9 mouse cellular contexts compared by ENCODE assay signal in genomic region chr8:105959350-105959749, GRCm38 (mm10). TPM values are rescaled to one million over a fixed set of nuclear protein-coding genes. Genes with fewer than 3 reads are reported as not detected.
DNase-seq lines count a peak whose midpoint lies in the region; ATAC-seq and TF ChIP-seq lines count a peak whose summit lies in the region.
"Had no signal": no experiment of that assay in that cellular context is flagged by ENCODE, and none has a peak within 500 bp of the region (broad histone marks: within the 10 kb centered on the region; RNA-seq: fewer than 3 reads in every experiment).

No protein-coding gene starts in this region.

- 61% methylated on average over 7 of the region's 7 CpGs for WGBS in lung, postnatal 0 days
- WGBS in forebrain, embryonic 16.5 days = 74% methylated on average over 7 of the region's 7 CpGs

- H3K4me2 ChIP-seq in lung, postnatal 0 days (replicated peaks; ENCODE audit: low read depth, low read length) = no peak overlapping the region
- H3K4me2 ChIP-seq in forebrain, embryonic 16.5 days (ENCODE audit: low read length) = no peak overlapping the region
- H3K4me2 ChIP-seq: liver, embryonic 13.5 days had no signal

- no peak overlapping the region for H3K4me3 ChIP-seq in lung, postnatal 0 days (ENCODE audit: low read depth, low read length)
- no peak overlapping the region for H3K4me3 ChIP-seq in forebrain, embryonic 16.5 days (replicated peaks; ENCODE audit: low read length)
- H3K4me3 ChIP-seq: liver, embryonic 13.5 days had no signal

- H3K9me3 ChIP-seq in lung, postnatal 0 days (ENCODE audit: low read length) = no peaks in the 10 kb centered on the region
- H3K9me3 ChIP-seq in forebrain, embryonic 16.5 days (ENCODE audit: control insufficient read depth, low read length) = no peaks in the 10 kb centered on the region
- H3K9me3 ChIP-seq: liver, embryonic 13.5 days had no signal

- H3K9ac ChIP-seq in lung, postnatal 0 days (replicated peaks; ENCODE audit: low read depth) = no peak overlapping the region
- no peak overlapping the region for H3K9ac ChIP-seq in forebrain, embryonic 16.5 days (replicated peaks; ENCODE audit: low read depth, low read length)
- H3K9ac ChIP-seq: liver, embryonic 13.5 days had no signal

- peaks cover 5% of the 10 kb centered on the region; the same call in 1 of the 2 replicates for H3K36me3 ChIP-seq in lung, postnatal 0 days (ENCODE audit: insufficient read depth, low read length)
- H3K36me3 ChIP-seq in forebrain, embryonic 16.5 days (ENCODE audit: control insufficient read depth, insufficient read depth) = no peaks in the 10 kb centered on the region

- no peaks in the 10 kb centered on the region for H3K27me3 ChIP-seq in lung, postnatal 0 days (replicated peaks; ENCODE audit: insufficient read depth, low read length)
- H3K27me3 ChIP-seq in forebrain, embryonic 16.5 days (replicated peaks; ENCODE audit: control insufficient read depth, insufficient read depth, low read length) = no peaks in the 10 kb centered on the region
- H3K27me3 ChIP-seq: liver, embryonic 13.5 days had no signal

- H3K4me1 ChIP-seq in lung, postnatal 0 days (ENCODE audit: insufficient read depth, low read depth, low read length) = no peaks in the 10 kb centered on the region; the same call in 1 of the 2 replicates
- H3K4me1 ChIP-seq in forebrain, embryonic 16.5 days (replicated peaks; ENCODE audit: control insufficient read depth, insufficient read depth, low read length) = no peaks in the 10 kb centered on the region

- no peak for TF ChIP-seq CTCF in lung, postnatal 0 days (IDR thresholded peaks at IDR 0.05)

- no peak for TF ChIP-seq EP300 in lung, postnatal 0 days (IDR thresholded peaks at IDR 0.05)

- peak; percentile 36 for DNase-seq in ovary, adult 18-20 months (ENCODE audit: low spot score)
- no peak for DNase-seq in ovary, postnatal 10 days (ENCODE audit: low spot score)
- DNase-seq in gastrocnemius, postnatal 36 days = peak; percentile 77
- peak; percentile 42 for DNase-seq in lung, postnatal 0 days (ENCODE audit: low spot score)
- DNase-seq in embryo, embryonic 10 days (ENCODE audit: low spot score) = no peak
- DNase-seq: liver, embryonic 13.5 days; right cerebral cortex, postnatal 14 days had no signal

- intact Hi-C loops in gastrocnemius, postnatal 36 days (cut with DNase I) = no loop called here

- no peak overlapping the region for H3K27ac ChIP-seq in lung, postnatal 0 days (ENCODE audit: low read length)
- H3K27ac ChIP-seq in forebrain, embryonic 16.5 days (ENCODE audit: low read length) = no peak overlapping the region
- H3K27ac ChIP-seq: liver, embryonic 13.5 days had no signal

- peak; percentile 57; the same call in 1 of the 2 replicates for ATAC-seq in lung, postnatal 0 days
- no peak for ATAC-seq in forebrain, embryonic 16.5 days
- ATAC-seq in CD4-positive, CD25-positive, alpha-beta regulatory T cell, adult 4 months = no peak

RNA-seq across cellular contexts. Expression of gene Slc12a4, which starts 6.5 kb away (rescaled TPM):
- 10 to 100 TPM; 11.2 to 17.7 TPM for total RNA-seq in gastrocnemius, postnatal 36 days (2021)
- polyA plus RNA-seq in lung, postnatal 0 days (2015; fragmentation: Nextera tagmentation; extraction: Ambion mirVana) = 29.2 and 33.9 TPM in 2 replicates
- 12.5 and 13.9 TPM in 2 replicates for polyA plus RNA-seq in forebrain, embryonic 16.5 days (2015; fragmentation: Nextera tagmentation; extraction: Ambion mirVana)
- polyA plus RNA-seq in CD4-positive, CD25-positive, alpha-beta regulatory T cell, adult 4 months (2017; shearing (Covaris generic)) = 1 to 10 TPM; 4.5 to 7.2 TPM

RNA-seq across cellular contexts. Expression of gene Lcat, which starts 16.2 kb away (rescaled TPM):
- under 1 TPM in 1 of 2 experiments, not detected in 1; 0.25 TPM for total RNA-seq in gastrocnemius, postnatal 36 days (2021)
- 0.63 and 0.74 TPM in 2 replicates for polyA plus RNA-seq in lung, postnatal 0 days (2015; fragmentation: Nextera tagmentation; extraction: Ambion mirVana)
- 0.67 and 0.84 TPM in 2 replicates for polyA plus RNA-seq in forebrain, embryonic 16.5 days (2015; fragmentation: Nextera tagmentation; extraction: Ambion mirVana)
- under 1 TPM in 1 of 2 experiments, not detected in 1; 0.40 TPM for polyA plus RNA-seq in CD4-positive, CD25-positive, alpha-beta regulatory T cell, adult 4 months (2017; shearing (Covaris generic))

RNA-seq across cellular contexts. Expression of gene Dpep3, which starts 19.9 kb away (rescaled TPM):
- not detected for total RNA-seq in gastrocnemius, postnatal 36 days (2021)
- 0.13 TPM in 1 of 2 replicates, not detected in the other for polyA plus RNA-seq in lung, postnatal 0 days (2015; fragmentation: Nextera tagmentation; extraction: Ambion mirVana)
- polyA plus RNA-seq in forebrain, embryonic 16.5 days (2015; fragmentation: Nextera tagmentation; extraction: Ambion mirVana) = not detected in 2 replicates
- not detected for polyA plus RNA-seq in CD4-positive, CD25-positive, alpha-beta regulatory T cell, adult 4 months (2017; shearing (Covaris generic))
- polyA plus RNA-seq: liver, embryonic 13.5 days had no signal

RNA-seq across cellular contexts. Expression of gene Psmb10, which starts 21.1 kb away (rescaled TPM):
- total RNA-seq in gastrocnemius, postnatal 36 days (2021) = 10 to 100 TPM; 15.7 to 24.2 TPM
- 75.9 and 77.2 TPM in 2 replicates for polyA plus RNA-seq in lung, postnatal 0 days (2015; fragmentation: Nextera tagmentation; extraction: Ambion mirVana)
- polyA plus RNA-seq in forebrain, embryonic 16.5 days (2015; fragmentation: Nextera tagmentation; extraction: Ambion mirVana) = 30.5 and 44.8 TPM in 2 replicates
- 100 to 1,000 TPM; 339 to 391 TPM for polyA plus RNA-seq in CD4-positive, CD25-positive, alpha-beta regulatory T cell, adult 4 months (2017; shearing (Covaris generic))

RNA-seq across cellular contexts. Expression of gene Ctrl, which starts 25.7 kb away (rescaled TPM):
- not detected for total RNA-seq in gastrocnemius, postnatal 36 days (2021)
- 0.42 and 0.54 TPM in 2 replicates for polyA plus RNA-seq in lung, postnatal 0 days (2015; fragmentation: Nextera tagmentation; extraction: Ambion mirVana)
- 1.9 and 2.6 TPM in 2 replicates for polyA plus RNA-seq in forebrain, embryonic 16.5 days (2015; fragmentation: Nextera tagmentation; extraction: Ambion mirVana)
- 1 to 10 TPM; 1.6 to 3.6 TPM for polyA plus RNA-seq in CD4-positive, CD25-positive, alpha-beta regulatory T cell, adult 4 months (2017; shearing (Covaris generic))

Comparison
In these comparisons a context has a peak if more than half of its experiments do, and no peak if none do; other contexts are left out.
1. DNase-seq: peak in ovary, adult 18-20 months (single experiment), gastrocnemius, postnatal 36 days (2 of 2) and lung, postnatal 0 days (single experiment); none in ovary, postnatal 10 days (single experiment) and embryo, embryonic 10 days (single experiment).